Mouse (Mus musculus): ENCODE measurements around the gene Sh3rf1. TPM values are rescaled to one million over a fixed set of nuclear protein-coding genes. Genes with fewer than 3 reads are reported as not detected.
A peak's percentile ranks its signal among the peaks of the same experiment; 100 is the strongest.

The Sh3rf1 gene
- polyA plus RNA-seq, 1 experiment from 2014 or later = 13.0 TPM

DNA sequence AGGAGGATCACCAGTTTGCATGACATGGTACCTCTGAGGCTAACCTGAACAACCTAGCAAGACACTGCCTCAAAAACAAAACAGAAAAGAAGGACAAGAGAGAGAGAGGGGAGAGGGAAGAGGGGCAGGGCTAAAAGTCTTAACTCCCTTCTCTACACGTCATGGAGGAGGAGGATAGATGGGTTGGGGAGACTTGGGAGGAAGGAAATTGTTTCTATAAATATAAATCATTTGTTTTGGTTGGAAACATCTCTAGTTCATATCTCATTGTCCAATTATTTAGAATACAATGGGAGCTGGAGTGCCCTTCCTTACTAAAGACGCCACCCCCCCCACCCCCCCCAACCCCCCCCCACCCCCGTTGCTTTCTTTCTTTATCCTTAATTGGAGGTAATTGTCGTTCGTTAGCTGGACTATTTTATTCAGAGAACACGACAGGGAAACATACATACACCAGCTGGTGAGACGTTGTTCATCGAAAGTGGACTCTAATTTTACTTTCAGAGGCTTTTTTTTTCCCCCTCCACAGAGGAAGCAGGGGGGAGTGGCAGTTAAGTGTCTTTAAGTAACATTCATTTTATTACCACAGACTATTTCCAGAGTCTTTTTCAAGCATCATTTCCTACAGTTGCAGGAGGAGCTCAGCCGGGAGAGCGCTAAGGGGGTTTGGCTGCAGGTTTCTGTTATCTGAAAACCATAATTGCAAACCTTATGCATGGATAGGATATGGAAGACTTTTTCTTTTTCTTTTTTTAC lies 92.5 kb downstream of the Sh3rf1 start:
- 55% methylated on average over 9 of the region's 10 CpGs for WGBS
- Histone ChIP-seq H3K4me1 (peaks cover 5% of the 10 kb centered on the region), H3K27me3 (no peaks in the 10 kb centered on the region), H3K9ac (no peak overlapping the region), H3K9me3 (replicated peaks) (0 out of 2 replicates have a peak, but pooled peaks cover 3% of the 10 kb centered on the region), H3K36me3 (no peaks in the 10 kb centered on the region), H3K4me3 (replicated peaks) (no peak overlapping the region), H3K4me2 (replicated peaks) (no peak overlapping the region), H3K27ac (replicated peaks) (no peak overlapping the region)
- ATAC-seq (ENCODE audit: insufficient number of reproducible peaks, low FRiP score, low TSS enrichment, low read depth) = no peak

- peaks cover 3% of the 10 kb centered on the region; the same call in 1 of the 2 replicates for H3K4me1 ChIP-seq
- no peaks in the 10 kb centered on the region for H3K36me3 ChIP-seq
- no peaks in the 10 kb centered on the region for H3K27me3 ChIP-seq
- H3K4me3 ChIP-seq (replicated peaks) = no peak overlapping the region
- H3K4me2 ChIP-seq (replicated peaks) = no peak overlapping the region
- H3K27ac ChIP-seq (replicated peaks) = no peak overlapping the region
- WGBS = 71% methylated on average over 10 of the region's 10 CpGs
- H3K9ac ChIP-seq = no peak overlapping the region
- no peak for ATAC-seq (ENCODE audit: insufficient number of reproducible peaks, low FRiP score, low TSS enrichment, low read depth)
- 0 out of 2 replicates have a peak, but pooled peaks cover 3% of the 10 kb centered on the region for H3K9me3 ChIP-seq (replicated peaks)
Measured at GRCm38 (mm10) chr8:61316813-61317534, 93.3 kb downstream of the Sh3rf1 start.

DNA sequence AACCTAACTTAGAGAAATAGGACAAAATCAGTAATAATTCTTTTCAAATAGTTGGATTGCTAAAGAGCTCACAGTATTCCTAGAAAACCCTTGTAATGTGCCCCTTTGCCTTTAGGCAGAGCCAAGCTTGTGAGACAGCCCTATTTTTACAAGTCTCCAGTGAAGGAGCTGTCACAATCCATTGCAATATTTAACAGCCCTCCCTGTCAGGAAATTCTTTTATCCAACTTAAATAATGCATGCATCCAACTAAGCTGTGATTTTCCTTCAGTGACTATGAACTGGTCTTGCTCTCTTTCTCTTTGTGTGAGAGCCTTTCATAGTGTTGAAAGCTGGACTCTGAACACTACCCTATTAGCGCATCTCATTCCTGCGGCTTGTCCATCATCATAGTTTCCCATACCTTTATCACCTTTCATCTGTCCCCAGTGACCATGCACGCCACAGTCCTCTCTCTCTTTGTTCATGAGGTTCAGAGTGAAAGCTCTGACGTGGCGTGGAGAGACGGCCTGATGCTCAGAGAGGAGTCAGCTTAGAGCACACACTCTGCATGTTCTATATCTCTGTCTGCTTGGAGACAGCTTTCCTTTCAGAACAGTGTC lies 94.0 kb downstream of the Sh3rf1 start:
- Histone ChIP-seq H3K4me3 (replicated peaks) (no peak overlapping the region), H3K4me1 (peaks cover 6% of the 10 kb centered on the region; the same call in 1 of the 2 replicates), H3K27ac (replicated peaks) (no peak overlapping the region), H3K36me3 (no peaks in the 10 kb centered on the region), H3K9me3 (replicated peaks) (0 out of 2 replicates have a peak, but pooled peaks cover 3% of the 10 kb centered on the region), H3K27me3 (no peaks in the 10 kb centered on the region), H3K9ac (no peak overlapping the region), H3K4me2 (replicated peaks) (no peak overlapping the region)
- ATAC-seq (ENCODE audit: insufficient number of reproducible peaks, low FRiP score, low TSS enrichment, low read depth) = no peak
- 86% methylated on average over 6 of the region's 6 CpGs for WGBS

DNA sequence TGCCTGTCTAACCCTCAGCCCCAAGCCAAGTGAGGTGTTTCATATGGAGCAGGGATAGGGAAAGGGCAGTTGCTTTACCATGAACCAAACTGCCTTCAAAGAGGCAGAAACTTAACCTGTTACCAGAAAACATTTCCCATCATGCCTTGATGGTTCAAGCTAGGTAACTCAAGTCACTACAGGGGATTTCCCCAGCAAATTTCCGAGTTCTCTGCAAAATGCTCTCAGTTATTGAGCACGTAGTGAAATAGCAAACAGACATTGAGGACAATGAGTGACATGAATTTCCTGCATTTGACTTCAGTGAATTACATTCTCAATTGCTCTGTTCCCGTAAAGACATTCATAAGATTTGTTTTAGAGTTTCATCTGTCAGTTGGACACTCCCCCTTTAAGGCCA lies 97.5 kb downstream of the Sh3rf1 start:
- H3K9me3 ChIP-seq (replicated peaks) = 0 out of 2 replicates have a peak, but pooled peaks cover 3% of the 10 kb centered on the region
- no peak for ATAC-seq (ENCODE audit: insufficient number of reproducible peaks, low FRiP score, low TSS enrichment, low read depth)
- no peak overlapping the region for H3K9ac ChIP-seq
- WGBS = 43% methylated on average over 3 of the region's 3 CpGs
- no peaks in the 10 kb centered on the region for H3K36me3 ChIP-seq
- H3K4me1 ChIP-seq = peaks cover 27% of the 10 kb centered on the region
- no peak overlapping the region for H3K4me3 ChIP-seq (replicated peaks)
- H3K27me3 ChIP-seq = no peaks in the 10 kb centered on the region
- H3K27ac ChIP-seq (replicated peaks) = no peak overlapping the region
- H3K4me2 ChIP-seq (replicated peaks) = no peak overlapping the region

GRCm38 (mm10) chr8:61321780-61322179 lies 98.1 kb downstream of the Sh3rf1 start:
- Histone ChIP-seq H3K27me3 (no peaks in the 10 kb centered on the region), H3K9me3 (replicated peaks) (0 out of 2 replicates have a peak, but pooled peaks cover 3% of the 10 kb centered on the region), H3K36me3 (no peaks in the 10 kb centered on the region), H3K27ac (replicated peaks) (no peak overlapping the region), H3K4me1 (peaks cover 27% of the 10 kb centered on the region), H3K4me2 (replicated peaks) (no peak overlapping the region), H3K4me3 (replicated peaks) (no peak overlapping the region), H3K9ac (no peak overlapping the region)
- no peak for ATAC-seq (ENCODE audit: insufficient number of reproducible peaks, low FRiP score, low TSS enrichment, low read depth)
- WGBS = 57% methylated on average over 5 of the region's 5 CpGs

DNA sequence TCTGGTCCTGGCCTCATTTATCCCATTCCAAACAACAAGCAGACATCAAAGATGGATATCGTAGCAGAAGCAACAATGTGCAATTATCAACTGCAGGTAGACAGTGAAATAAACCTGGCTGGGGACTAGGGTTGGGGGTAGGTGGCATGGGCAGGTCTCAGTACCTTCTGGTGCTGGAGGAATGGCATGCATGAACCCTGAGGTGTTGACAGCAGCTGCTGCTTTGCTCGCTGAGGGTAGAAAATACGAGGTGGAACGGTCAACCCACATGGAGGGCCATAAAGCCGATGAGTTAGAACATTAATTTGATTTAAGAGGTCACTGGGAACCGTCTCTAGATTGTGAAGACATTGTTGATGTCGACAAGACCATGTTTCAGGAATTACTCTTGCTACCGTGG lies 98.8 kb downstream of the Sh3rf1 start:
- H3K4me3 ChIP-seq (replicated peaks) = no peak overlapping the region
- H3K4me2 ChIP-seq (replicated peaks) = no peak overlapping the region
- no peaks in the 10 kb centered on the region for H3K9me3 ChIP-seq (replicated peaks)
- H3K27ac ChIP-seq (replicated peaks) = no peak overlapping the region
- 68% methylated on average over 8 of the region's 8 CpGs for WGBS
- peaks cover 27% of the 10 kb centered on the region for H3K4me1 ChIP-seq
- H3K9ac ChIP-seq = no peak overlapping the region
- no peaks in the 10 kb centered on the region for H3K27me3 ChIP-seq
- H3K36me3 ChIP-seq = no peaks in the 10 kb centered on the region
- no peak for ATAC-seq (ENCODE audit: insufficient number of reproducible peaks, low FRiP score, low TSS enrichment, low read depth)

DNA sequence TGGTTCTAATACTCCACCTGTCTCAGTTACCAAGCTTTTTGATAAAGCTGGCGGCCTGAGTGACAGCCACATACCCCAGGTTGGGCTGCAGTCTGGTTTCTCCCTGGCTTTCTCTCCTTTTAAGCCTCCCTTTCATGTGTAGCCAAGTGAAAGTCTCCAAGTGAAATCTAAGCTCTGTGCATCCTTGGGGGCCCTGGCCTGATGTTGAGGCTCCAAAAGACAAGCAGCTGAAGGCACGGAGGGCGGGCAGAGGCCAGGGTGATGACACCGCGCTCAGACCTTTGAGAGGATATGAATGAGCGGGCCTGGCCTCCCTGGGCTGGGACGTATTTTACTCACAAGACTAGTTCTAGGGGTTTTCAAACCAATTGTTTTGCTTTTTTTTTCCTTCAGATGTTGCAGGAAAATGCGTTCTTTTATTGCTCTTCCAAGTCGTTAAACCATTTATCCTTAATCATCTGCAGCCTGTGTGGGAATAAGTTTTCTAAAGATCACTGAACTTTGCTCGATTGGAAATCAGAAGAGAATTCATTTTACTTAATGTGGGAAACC lies 100.8 kb downstream of the Sh3rf1 start:
- Histone ChIP-seq H3K4me1 (peaks cover 27% of the 10 kb centered on the region), H3K27ac (replicated peaks) (peak overlapping the region; percentile 17; the same call in 1 of the 2 replicates), H3K4me3 (replicated peaks) (no peak overlapping the region), H3K9ac (no peak overlapping the region), H3K36me3 (peaks cover 5% of the 10 kb centered on the region), H3K9me3 (replicated peaks) (no peaks in the 10 kb centered on the region), H3K4me2 (replicated peaks) (no peak overlapping the region), H3K27me3 (no peaks in the 10 kb centered on the region)
- 28% methylated on average over 10 of the region's 10 CpGs for whole genome bisulfite sequencing
- ATAC-seq (ENCODE audit: insufficient number of reproducible peaks, low FRiP score, low TSS enrichment, low read depth) = no peak

GRCm38 (mm10) chr8:61325014-61325715 lies 101.5 kb downstream of the Sh3rf1 start:
- WGBS = 55% methylated on average over 16 of the region's 16 CpGs
- H3K27ac ChIP-seq (replicated peaks) = no peak overlapping the region
- H3K4me1 ChIP-seq = peaks cover 27% of the 10 kb centered on the region
- no peak overlapping the region for H3K9ac ChIP-seq
- peaks cover 5% of the 10 kb centered on the region for H3K36me3 ChIP-seq
- H3K4me2 ChIP-seq (replicated peaks) = no peak overlapping the region
- no peaks in the 10 kb centered on the region for H3K27me3 ChIP-seq
- no peaks in the 10 kb centered on the region for H3K9me3 ChIP-seq (replicated peaks)
- no peak overlapping the region for H3K4me3 ChIP-seq (replicated peaks)
- no peak for ATAC-seq (ENCODE audit: insufficient number of reproducible peaks, low FRiP score, low TSS enrichment, low read depth)

DNA sequence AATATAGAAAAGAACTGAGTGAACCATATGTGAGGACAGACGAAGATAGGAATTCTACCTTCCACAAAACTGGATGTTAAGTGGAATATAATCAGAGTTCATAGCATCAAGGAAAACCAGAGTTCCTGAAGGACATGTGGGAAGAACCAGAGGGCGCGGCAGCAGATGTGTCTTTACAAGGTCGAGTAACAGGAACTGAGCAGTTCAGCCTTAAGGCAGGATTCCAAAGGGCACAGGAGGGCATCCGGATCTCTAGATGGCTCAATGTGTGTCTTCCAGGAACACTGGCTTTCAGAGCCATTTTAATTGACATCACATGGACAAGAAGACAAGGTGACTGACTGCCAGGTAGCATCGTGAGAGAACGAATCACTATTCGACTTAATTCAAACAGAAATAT lies 102.6 kb downstream of the Sh3rf1 start:
- Histone ChIP-seq H3K4me2 (replicated peaks) (no peak overlapping the region), H3K36me3 (peaks cover 5% of the 10 kb centered on the region), H3K4me1 (peaks cover 23% of the 10 kb centered on the region), H3K27ac (replicated peaks) (no peak overlapping the region), H3K9me3 (replicated peaks) (no peaks in the 10 kb centered on the region), H3K27me3 (no peaks in the 10 kb centered on the region), H3K9ac (no peak overlapping the region), H3K4me3 (replicated peaks) (no peak overlapping the region)
- ATAC-seq (ENCODE audit: insufficient number of reproducible peaks, low FRiP score, low TSS enrichment, low read depth) = no peak
- WGBS = 67% methylated on average over 8 of the region's 8 CpGs

- Histone ChIP-seq H3K4me2 (replicated peaks) (no peak overlapping the region), H3K9me3 (replicated peaks) (no peaks in the 10 kb centered on the region), H3K4me3 (replicated peaks) (no peak overlapping the region), H3K27me3 (no peaks in the 10 kb centered on the region), H3K36me3 (peaks cover 5% of the 10 kb centered on the region), H3K4me1 (peaks cover 23% of the 10 kb centered on the region), H3K9ac (no peak overlapping the region), H3K27ac (replicated peaks) (no peak overlapping the region)
- 69% methylated on average over 5 of the region's 5 CpGs for WGBS
- no peak for ATAC-seq (ENCODE audit: insufficient number of reproducible peaks, low FRiP score, low TSS enrichment, low read depth)
Measured at GRCm38 (mm10) chr8:61327333-61327732, 103.7 kb downstream of the Sh3rf1 start.
